Mouse (Mus musculus) neural tube, embryonic 10.5 days (tissue): ENCODE measurements around the gene Nxf3.
"Not testable (repeated sequence)": the region's sequence is repeated elsewhere in the genome, so short reads cannot be mapped to it uniquely, and the experiment has no call there.

Source experiments
- DNase-seq: peaks from one replicate; pipeline ENCODE4 v3.0.0-alpha.2; 2017; ENCODE audit warnings: low spot score; ENCODE audit errors: extremely low spot score

The Nxf3 gene

DNA sequence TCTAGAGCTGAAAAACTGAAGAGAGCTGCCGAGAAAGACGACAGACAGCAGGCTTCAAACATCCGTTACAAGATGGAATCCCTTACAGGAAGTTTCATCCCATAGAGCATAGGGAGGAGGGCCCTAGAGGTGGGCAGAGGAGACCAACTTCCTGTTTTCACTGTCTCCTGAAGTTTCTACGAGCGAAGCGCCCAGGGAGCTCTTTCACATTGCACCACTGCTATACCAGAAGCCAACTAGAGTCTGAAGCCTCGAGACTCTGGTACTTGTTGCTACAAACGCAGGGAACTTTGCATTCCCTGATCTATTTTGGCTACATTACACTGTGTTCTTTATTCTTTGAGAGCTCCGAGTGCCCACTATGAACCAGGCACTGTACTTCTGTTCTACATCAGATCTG is at the start of gene Nxf3:
TSS of gene Nxf3 (minus strand) at position 101 of the 400 bp plus-strand sequence.
- no peak for DNase-seq

GRCm38 (mm10) chrX:136127744-136128064 is 42.6 kb upstream of the Nxf3 start:
- peak; percentile 55 for DNase-seq

- DNase-seq, result no peak
Measured at GRCm38 (mm10) chrX:136127038-136127743, 42.1 kb upstream of the Nxf3 start.

DNA sequence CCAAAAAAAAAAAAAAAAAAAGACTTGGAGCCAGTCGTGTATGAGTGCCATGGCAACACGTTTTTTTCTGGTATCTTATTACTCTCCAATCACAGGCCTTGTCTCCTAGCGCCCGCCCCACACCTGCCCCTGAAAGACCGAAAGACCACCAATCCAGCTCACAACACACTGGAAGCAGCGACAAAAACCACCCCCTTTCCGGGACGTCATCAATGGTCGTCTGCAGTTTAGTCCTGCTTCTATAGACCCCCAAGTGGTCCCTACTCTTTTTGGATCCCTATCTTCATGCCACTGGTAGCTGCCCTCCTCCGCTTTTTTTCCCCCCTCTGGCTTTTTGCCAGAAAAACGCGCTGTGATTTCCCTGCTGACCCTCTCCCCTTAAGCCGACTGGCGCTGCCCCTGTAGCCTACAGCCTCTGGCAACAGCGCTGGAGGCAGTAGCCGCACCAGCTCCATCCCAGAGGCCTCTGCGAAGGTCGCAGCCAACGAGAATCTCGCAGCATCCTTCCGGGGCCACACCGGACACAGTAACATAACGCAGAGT is 30.4 kb upstream of the Nxf3 start:
- peak; percentile 67 for DNase-seq

- DNase-seq, result no peak
Measured at GRCm38 (mm10) chrX:136115015-136115414, 30.0 kb upstream of the Nxf3 start.

GRCm38 (mm10) chrX:136107942-136108341 is 22.9 kb upstream of the Nxf3 start:
- peak; percentile 19 for DNase-seq

DNA sequence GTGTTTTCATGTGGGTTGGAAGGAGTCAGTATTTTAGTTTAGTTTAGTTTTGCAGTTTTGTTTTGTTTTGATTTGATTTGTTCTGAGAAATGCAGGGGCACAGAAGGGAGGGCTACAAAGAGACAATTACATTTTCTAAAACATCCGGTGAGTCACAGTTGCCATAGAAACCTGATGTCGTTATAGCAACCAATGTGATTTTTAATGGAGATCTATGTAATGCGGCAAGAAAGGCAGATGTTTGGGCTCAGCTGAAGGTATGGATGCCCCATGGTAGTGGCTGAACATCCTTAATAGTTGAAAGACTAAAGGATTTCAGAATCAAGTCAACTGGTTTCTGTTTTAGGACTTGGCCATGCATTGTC is 19.7 kb upstream of the Nxf3 start:
- DNase-seq, result no peak

GRCm38 (mm10) chrX:136104046-136104723 is 19.1 kb upstream of the Nxf3 start:
- no peak for DNase-seq

DNA sequence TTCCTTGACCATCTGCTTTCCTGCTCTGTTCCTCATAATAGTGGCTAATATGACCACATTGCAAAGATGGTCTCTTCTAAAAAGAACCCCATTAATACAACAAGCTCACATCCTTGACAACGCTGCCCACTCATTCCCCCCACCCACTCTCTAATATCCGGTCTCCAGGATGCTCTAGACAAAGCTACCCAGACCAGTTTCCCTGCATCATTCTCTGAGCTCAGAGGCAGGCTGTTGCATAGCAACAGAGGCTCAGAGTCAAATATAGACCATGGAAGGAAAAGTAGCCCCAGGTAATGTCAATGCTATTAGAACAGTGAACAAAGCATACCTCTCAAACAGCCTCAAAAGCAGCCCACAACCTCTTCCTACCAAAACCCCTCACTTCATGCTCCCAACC is 9.4 kb upstream of the Nxf3 start:
- DNase-seq, result no peak

DNA sequence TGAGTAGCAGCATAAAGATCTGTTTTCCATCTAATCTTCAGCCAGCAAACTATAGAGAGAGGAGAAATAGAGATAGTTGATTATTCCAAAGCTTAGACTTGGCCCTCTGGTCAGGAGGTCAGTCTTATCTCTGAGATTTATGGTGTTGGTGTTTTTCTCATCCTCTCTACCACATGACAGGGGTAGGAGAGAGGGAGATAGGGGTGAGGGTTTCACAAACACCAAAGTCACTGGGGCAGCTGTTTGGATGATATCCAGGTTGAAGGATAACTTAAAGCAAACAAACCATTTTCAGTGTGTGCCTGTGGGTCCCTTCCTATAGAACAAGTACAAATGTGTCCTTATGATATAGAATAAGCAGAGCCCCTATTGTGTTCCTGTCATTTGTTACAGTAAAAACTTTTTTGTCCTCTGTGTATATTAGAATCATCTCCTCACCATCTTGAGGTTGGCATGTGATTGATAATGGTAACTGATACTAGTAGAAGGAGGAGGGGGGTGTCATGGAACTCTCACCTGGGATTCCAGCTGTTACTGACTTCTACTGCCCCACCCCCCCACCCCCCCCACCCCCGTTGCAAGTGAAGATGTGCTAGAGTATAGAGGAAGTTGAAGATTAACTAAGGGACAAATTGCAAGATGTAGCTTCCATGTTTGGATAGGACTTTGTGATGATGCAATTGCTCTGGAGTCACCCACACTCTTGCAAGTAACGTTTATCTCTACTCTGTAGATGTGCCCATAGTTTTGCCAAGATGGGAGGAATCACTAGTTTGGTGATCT is 7.6 kb upstream of the Nxf3 start:
- DNase-seq, result no peak

DNA sequence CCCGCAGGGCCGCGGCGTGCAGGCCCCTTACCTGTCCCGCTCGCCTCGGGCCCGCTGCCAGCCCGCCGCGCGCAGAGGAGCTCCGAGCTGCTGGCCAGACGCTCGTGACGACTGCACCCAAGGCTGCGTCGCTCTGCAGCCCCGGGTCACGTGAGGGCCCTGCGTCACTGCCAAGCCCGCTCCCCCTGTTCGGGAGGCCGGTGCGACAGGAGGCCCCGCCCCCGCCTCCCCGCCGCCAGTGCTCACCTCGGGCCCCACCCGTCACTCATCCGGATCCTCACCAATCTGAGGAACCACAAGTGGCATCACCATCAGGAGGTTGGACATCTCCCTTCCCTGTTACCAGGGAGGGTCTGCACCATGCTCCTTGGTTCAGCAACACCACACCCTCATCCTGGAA is 17.0 kb downstream of the Nxf3 start, which contains the start of gene Bex2:
TSS of gene Bex2 (minus strand) at position 217 of the 400 bp plus-strand sequence.
- DNase-seq, result not testable (repeated sequence)

GRCm38 (mm10) chrX:136067201-136067991 is 17.7 kb downstream of the Nxf3 start:
- DNase-seq, result peak; percentile 31

GRCm38 (mm10) chrX:136060698-136061097 is 24.4 kb downstream of the Nxf3 start:
- DNase-seq, result no peak

- DNase-seq, result no peak
Measured at GRCm38 (mm10) chrX:136051219-136051618, 33.8 kb downstream of the Nxf3 start.

- DNase-seq, result peak; percentile 44
Measured at GRCm38 (mm10) chrX:136047528-136047927, 37.5 kb downstream of the Nxf3 start.

GRCm38 (mm10) chrX:136043726-136044125 is 41.3 kb downstream of the Nxf3 start:
- no peak for DNase-seq

GRCm38 (mm10) chrX:136032799-136033763 is 52.0 kb downstream of the Nxf3 start, which contains the start of gene Arxes1:
Arxes1 (plus strand) TSS chrX:136033367.
- peak; percentile 28 for DNase-seq

DNA sequence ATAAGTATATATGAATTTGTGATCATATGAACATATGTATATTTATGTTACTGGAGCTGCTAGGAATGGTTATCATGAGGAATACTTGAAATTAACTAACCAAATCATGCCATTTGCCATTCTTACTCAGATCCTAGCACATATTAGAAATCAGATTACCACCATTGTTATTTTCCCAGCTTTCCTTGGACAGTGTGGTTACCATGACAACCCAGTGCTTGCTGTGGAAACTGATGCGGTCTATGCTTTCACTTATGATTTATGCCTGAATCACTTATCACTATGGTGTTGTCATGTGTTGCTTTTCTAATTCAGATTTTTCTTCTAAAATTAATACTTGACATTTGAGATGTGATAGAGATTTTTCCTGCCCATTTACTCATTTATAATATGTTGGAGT is 54.7 kb downstream of the Nxf3 start:
- DNase-seq, result no peak
